Mouse (Mus musculus) thymus, adult 2 months (tissue): Measurements from ENCODE around the gene Sned1.

ENCODE experiments used
- CTCF ChIP-seq: fragments of 200-500 bp; IDR thresholded peaks from 2 replicates; pipeline ENCODE4 v1.5.1; 2012; ENCODE audit warnings: mild to moderate bottlenecking, control low read depth, low read length, moderate library complexity, borderline replicate concordance; ENCODE audit not compliant: control insufficient read depth, poor library complexity, insufficient read depth; ENCODE audit errors: extremely low read depth
- POLR2A ChIP-seq: fragments of 200-500 bp; IDR thresholded peaks from 2 replicates; pipeline ENCODE4 v1.6.1; 2012; ENCODE audit warnings: mild to moderate bottlenecking, low read length, control low read depth, moderate library complexity; ENCODE audit not compliant: control insufficient read depth, poor library complexity, insufficient read depth; ENCODE audit errors: extremely low read depth

- TF ChIP-seq CTCF (no peak), POLR2A (no peak)
These were observed 2.0 kb downstream of the Sned1 start for GRCm38 (mm10) chr1:93237676-93238075.
